Mouse (Mus musculus): ENCODE results near the gene Nme7.

Nme7 gene

DNA sequence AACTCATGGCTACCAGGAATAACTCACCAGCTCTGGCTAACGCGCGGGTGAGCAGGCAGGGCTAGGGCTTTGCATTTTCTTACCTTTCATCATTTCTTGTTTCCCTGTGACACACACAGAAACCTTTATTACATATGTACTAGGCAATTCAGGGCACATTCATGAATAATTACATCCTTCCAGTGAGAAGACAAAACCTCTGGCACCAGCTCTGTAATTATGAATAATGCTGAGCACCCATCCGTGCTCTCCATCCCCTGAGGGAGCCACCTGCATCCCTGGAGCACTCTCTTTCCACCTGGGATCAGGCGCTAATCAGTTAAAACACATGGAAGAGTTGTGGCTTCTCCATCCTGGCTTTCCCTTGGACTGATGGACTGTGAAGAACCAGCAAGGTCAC, at the start of gene Nme7:
Gene Nme7 (plus strand): TSS at position 301 of the 400 bp plus-strand sequence.
- DNase-seq, result no peak

DNA sequence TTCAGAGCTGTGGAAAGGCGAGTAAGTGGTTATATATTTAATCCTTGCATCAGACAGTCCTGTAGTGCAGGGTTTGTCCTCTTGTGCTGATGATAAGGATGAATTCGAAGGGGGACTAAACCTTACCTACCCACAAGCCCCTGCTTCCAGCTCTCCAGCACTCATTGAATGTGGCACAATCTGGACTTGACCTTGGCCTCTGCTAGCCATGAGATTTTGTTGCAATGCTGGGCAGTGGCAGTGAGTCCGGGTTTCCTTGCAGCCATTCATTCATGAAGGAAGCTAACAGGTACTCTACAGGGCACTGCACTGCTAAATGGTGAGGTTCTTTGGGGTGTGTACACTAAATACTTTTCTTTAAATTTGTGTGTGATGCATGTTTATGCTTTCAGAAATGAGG, 49.1 kb upstream of the Nme7 start:
- no peak for DNase-seq

DNA sequence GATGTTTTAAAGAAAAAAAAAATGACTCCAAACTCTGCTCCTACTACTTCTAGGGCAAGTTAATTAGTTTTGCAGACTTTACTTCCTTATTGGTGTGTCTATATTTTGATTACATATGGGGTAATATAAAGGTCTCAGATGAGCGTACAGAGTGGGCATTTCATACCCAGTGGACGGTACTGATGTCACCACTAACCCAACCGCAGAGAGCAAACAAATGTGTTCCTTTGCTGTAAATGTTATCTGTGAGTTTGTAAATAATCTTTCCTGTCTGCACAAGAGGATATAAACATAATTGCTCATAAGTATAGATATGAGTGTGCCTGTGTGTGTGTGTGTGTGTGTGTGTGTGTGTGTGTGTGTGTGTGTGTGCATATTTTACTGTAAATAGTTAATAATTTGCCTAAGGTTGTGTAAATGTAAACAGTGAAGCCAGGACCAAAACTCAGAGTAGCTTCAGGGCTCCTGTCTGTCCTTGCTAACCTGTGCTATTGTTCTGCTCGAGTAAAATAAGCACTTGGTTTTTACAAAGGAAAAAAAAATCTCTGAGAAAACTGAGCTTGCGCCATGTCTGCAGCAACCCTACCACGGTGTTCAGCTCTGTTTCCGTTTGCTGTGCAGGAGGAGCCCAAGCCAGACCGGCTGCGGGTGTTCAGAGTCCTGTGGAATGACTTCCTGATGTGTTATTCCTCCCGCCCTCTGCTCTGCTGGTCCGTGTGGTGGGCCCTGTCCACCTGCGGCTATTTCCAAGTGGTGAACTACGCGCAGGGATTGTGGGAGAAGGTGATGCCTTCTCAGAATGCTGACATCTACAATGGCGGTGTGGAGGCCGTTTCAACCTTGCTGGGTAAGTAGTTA, 43.5 kb upstream of the Nme7 start:
- no peak for DNase-seq

DNA sequence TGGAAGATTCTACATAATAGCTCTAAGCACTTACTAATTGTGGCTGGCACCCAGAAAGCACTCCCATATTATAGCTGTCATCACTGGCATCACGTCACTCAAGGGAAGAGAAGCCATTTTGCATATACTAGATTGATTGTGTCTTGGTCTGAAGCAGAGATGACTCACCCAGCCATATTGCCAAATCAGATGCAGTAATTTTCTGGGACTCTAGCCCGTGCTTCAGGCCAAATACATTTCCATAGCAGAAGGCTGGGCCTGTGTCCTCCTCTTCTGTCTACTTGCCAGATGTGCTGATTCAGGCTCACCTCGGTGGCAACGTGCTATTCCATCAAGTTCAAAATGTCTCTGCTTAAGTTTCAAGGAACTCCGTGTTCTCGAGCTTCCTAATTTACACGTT, 42.4 kb upstream of the Nme7 start:
- DNase-seq, result no peak

DNA sequence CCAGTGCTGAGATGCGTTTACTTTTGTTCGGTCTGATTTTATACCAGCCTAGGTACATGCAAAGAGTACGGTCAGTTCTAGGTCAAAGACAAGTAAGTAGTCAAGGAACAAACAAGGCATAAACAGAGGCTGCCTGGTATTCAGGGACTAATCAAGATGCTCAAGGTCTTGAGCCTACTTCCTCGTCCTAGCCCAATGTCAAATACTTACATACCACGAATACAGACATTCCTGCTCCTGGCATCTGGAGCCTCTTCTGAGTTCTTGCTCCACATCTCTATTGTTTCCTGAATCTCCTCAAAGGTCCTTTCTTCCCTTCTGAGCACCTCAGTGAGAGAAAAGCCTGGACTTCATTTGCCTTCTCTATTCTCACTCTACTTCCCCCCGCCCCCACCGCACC, 33.0 kb upstream of the Nme7 start:
- no peak for DNase-seq

DNA sequence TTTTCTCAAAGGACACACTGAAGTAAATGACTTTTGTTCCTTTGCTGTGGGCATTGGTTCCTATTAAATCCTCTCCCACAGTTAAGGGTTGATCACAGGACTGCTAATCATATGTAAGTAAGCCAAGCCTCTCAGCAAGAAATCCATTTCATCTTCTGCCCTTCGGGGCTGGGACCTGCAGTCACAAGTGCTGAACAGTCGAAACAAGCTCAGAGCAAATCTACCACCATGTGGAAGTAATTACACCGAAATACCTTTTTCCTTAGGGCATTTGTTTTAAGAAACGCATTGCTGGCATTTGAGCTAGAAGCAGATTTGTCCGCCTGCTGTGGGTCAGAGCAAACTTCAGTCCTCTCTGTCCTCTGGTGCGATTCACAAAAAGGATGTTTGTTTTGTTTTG, 30.3 kb upstream of the Nme7 start:
- DNase-seq, result no peak

DNA sequence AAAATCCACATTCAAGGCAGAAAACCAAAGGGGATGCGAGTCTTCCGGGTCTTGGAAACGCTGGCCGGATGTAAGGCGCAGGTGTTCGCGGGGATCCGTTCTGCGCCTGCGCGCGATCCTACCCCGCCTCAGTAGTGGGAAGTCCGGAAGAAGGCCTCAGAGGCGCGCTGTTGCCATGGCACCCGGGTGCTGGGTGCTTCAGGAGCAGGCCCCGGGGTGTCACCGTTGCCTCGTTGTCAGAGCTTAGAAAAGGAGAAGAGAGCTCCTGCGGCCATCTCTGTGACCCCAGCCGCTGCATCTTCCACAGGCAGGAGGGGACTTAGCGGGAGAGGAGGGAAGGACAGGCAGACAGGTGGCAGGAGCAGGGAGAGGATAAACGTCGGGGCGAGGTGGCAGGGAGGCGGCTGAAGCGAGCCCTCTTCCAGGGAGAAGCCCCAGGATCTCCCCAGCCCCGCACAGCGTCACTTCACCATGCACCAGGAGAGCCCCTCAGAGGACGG, 28.4 kb upstream of the Nme7 start, which contains the start of gene Ccdc181:
Gene Ccdc181 (plus strand): TSS at position 131 of the 500 bp plus-strand sequence.
- DNase-seq, result peak; percentile 96

DNA sequence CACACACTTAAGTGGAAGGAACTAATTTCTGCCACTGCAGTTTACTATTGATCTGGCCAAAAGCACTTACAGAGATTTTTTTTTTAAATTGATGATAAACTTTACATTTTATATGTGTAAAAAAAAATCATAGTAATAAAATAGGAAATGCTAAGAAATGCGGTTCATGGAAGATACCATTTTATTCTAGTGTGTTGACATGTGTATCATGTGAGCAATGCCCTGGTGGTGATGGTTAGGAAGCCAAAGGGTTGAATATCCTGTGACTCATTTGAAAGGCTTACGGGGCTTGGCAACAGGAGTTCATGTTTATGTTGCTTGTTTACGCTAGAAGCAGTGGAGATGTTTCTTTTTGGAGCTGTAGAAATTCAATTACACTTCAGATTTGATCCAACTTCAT, 27.4 kb upstream of the Nme7 start:
- no peak for DNase-seq

DNA sequence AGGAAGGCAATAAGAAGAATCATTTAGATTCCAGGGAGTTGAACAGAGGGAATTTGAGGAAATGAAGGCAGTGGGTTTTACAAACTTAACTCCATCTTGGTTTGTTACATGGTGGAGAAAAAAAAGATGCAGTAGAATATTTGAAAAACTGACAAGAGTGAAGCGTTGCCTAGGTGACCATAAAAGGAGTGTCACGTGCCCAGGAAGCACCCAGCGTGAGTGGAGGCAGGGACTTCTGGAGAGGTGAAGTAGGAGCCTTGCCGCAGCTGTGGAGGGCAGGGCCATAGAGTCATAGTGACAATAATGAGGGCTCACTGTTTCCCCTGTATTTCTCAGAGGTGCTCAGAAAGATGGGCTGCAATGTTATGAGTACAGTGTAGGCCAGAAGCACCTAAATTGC, 24.6 kb upstream of the Nme7 start:
- DNase-seq, result no peak

DNA sequence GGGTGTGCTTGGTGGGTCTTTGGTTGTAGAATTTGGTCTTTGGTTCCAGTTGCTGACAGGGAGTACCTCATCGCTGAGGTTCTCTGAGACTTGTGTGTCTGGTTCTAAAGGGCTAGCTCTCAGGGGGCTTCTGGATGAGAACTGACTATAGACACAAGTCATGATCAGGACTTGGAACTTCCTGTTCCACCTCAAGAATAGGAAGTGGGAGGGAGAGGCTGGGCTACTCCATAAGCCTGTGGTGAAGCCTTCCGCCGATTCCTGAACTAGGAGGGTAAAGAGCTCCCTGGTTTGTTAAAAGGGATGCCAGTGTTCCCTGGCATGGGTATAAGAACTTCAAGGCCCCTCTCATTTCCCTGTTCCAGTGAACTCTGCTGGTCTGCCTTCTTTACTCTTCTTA, 19.9 kb upstream of the Nme7 start:
- DNase-seq, result no peak

DNA sequence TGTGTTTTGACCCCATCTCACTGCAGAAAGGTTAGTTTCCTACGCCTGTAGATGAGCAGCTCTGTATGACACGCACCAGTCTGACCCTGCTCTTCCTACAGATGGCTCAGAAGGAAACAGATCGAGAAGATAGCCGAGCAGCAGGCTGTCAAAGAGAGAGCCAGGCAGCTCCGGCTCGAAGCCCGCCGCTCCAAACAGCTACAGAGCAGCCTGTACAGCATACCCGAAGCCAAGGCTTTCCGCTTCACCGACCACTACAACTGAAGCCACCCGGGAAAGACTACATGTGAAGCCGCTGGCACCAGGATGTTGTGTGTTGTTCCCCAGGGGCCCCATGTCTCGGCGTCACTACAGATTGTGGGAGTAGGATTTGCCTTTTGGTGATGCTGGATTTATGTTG, 16.5 kb upstream of the Nme7 start:
- DNase-seq, result no peak

DNA sequence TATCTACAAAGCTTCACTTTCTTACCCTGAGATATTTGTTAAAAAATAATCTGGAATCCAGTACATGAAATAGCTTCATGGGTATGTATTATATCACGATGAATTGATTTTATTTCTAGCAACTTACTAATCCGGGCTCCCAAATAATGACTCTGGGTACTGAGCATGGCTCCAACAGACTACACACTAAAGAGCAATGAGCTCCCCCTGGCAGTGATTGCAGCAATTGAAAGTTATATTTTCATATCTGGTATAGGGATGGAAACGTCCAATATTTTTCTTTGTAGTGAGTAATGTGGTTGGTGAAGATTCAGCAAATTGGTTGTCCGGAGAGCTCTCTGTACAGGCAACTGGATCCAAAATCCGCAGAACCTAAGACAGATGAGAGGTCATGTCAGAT, 11.9 kb upstream of the Nme7 start:
- DNase-seq, result no peak

DNA sequence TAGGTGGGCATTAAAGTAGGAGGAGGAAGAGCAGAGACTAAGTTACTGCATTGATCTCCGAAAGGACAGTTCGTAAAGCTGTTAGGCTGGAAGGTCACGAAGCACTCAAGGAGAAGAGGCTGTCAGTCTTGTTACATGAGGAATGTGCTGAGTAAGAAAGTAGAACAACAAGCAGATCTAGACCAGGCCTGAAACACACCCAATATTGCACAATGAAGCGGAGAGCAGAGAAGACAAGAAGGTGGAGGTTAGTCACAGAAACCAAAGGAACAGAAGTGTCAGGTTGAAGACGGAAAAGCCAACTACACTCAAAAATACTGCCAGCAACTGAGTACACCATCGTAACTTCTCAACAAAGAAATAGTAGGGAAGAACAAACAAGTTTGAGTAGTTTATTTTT, 9.8 kb upstream of the Nme7 start:
- DNase-seq, result no peak

DNA sequence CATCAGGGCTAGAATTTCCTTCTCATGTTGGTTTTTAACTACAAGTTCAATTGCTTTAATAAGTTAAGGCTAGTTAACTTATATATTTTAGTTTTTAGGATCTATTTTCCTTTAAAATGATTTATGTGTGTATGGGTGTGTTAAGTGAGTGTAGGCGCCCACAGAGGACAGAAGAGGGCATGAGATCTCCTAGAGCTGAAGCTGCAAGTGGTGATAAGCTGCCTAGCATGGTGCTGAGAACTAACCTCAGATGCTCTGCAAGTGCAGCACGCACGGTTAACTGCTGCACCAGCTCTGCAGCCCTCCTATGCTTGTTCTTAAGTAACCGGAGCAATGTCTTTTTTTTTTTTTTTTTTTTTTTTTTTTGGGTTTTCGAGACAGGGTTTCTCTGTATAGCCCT, 7.4 kb upstream of the Nme7 start:
- no peak for DNase-seq

DNA sequence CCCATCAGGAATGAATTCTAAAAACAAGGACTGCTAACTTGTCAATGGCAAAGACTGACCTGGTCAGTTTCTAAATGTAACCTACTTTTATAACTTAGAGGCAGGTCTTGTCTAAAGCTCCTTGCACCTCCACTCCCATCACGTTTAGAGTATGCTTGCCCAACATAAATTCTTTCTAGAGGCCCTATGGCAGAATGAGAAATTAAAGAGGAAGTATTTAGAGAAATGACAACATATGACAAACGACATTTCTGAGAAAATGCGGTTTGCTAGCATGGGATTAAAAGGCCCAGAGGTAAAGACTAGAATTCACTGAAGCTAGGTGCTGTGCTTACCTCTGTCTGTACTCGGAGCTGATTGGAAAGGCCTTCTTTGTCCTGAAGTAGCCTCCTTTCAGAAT, 2.0 kb upstream of the Nme7 start:
- DNase-seq, result no peak

DNA sequence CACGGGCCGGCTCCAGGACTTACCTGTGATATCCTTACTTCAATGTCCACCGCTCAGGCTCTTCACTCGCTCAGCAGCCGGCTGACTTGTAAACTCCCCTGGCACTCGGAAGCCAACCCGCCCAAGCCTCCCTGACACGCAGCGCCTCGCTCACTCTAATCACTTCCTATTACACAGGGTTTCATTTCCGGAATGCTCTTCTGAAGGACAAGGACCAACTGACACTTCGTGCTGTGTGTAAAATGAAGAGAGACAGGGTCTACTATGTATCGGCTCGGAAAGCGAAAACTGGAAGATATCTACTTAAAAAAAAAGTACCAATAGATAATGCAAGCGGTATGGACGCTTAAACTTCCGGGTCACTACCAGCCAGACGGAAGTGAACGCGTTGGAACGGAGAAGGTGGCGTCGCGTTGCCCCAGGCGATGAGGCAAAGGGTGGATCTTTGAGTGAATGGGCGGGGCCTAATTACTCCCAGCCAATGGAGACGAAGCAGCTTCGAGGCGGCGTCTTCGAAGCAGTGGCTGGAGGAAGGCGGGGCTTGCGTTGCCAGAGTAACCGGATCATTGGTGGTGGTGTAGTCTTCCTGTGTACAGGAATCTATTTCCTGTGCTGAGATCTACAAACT, 3.3 kb downstream of the Nme7 start, which contains the start of gene Blzf1:
Gene Blzf1 (minus strand): TSS at position 366 of the 628 bp plus-strand sequence.
- DNase-seq, result peak; percentile 98

DNA sequence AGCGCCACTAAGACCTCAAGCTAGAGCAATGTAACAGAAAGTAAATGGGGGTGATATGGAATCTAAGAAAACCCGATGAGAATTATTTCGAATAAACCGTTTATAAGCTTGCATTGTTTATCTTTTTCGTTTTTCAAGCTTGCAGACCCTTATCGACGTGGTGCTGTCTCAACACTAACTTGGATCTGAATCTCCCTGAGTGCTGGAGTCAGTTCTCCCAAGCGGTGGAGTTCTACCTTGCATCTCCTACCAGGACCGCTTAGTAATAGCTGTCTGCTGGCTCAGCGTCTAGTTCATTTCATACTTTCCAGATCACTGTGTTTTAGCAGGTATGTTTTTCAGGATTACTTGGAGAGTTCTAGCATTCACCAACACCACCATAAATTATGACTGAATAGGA, 4.0 kb downstream of the Nme7 start:
- no peak for DNase-seq

DNA sequence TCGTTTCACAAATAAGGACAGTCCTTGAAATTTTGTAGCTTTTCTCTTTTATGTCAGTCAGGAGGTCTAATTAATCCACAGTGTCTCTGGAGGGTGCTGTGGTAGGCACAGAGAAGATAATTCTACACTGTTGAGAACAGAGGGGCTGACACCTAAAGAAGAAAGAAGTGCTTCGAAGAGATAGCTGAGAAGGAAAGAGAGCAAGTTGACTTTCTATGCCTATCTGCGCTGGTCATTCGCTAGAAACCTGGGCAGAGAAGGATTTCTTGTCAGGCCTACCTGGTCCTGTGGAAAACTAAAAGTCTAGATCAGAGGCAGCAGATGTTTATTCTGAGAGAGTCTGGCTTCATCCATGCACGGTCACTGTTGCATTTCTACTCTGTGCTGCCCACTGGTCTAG, 10.2 kb downstream of the Nme7 start:
- DNase-seq, result no peak

DNA sequence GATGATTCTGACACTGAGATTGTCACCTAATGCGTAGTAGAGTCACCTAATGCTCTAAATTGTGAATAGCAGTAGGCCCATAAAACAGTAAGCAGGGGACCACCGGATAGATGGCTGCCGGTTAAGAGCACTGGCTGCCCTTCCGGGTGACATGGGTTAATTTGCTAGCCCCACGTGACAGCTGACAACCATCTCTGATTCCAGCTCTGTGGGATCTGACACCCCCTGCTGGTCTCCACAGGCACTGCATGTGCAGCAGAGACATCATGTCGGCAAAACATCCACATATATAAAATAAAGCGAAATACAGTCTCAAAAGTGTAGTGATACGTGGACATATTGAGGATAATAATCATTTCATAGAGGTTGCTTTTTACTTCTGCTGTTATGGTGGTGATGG, 11.3 kb downstream of the Nme7 start:
- peak; percentile 49 for DNase-seq

DNA sequence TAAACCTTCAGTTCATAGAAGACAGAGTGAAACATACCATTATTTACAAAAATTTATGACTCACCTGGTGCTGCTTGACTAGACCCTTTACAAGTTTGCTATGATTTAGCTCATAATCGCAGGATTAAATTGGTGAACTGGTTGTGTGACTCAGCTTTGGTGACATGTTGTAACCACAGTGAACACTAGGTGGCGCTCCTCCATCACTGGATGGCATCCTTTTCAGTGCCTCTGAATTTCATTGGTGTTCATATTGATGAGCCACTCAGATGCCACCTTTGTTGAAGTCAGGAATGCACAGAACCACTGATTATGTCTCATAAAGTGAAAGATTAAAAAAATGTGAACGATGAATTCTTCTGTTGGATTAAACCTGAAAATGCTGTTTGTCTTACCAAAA, 12.8 kb downstream of the Nme7 start:
- DNase-seq, result peak; percentile 77

DNA sequence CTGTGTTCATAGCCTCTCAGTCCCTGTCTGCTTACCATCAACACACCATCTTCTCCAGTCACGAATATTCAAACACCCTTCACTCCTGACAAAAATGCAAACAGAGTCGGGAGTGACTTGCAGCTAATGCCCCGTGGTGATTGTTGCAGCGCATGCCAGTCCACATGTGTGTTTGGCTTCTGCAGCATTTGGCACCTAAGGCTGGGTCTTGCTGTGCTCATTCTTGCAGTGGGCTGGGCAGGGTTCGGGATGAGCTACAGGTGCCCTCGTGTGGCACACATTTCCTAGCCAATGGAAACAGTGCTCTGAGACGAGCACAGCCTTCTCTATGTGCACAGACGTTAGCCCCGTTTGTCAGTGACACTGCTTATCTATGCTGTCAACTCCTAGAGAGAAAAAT, 13.3 kb downstream of the Nme7 start:
- no peak for DNase-seq

DNA sequence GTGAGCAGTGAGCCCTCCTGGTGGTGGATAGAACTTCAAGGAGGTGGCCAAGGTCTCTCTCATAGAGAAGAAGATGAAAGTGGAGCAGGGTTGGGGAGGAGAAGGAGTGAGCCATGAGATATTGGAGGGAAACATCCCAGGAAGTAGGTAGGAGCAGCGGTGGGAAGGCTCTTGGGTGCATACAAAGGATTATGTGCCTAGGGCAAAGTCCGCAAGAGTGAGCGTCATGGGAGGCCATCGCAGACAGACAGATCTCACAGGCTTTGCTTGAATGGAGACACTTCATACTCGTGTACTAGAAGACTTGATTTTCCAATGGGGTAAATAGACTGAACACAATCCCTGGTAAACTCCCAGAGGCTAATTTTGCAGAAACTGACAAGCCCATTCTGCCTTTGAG, 14.6 kb downstream of the Nme7 start:
- no peak for DNase-seq

DNA sequence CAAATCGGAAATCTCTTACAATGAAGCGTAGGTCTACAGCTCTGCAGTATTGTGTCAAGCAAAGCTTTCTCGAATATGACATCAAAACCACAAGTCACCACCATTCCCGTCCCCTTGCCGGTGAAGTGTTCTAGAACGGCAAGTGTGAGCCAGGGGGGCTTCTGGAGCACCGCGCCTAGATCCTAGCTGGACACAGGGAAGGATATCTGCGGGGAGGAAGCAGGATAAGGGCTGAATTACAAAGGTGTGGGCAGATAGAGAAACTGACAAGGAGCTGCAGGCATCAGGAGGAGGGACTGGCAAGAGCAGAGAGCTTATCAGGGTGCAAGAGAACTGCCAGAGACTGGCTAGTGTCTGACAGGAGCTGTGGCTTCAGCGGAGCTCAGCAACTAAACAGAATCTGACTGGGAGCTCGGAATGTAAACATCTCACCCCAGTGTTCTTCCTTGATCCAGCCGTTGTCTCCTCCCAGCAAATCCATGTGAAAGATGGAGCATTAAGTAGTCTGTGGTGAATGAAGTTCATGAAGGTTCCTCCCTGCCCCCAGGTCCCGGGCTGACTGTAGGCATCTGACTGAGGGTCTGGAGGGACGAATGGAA, 15.7 kb downstream of the Nme7 start:
- peak; percentile 29 for DNase-seq

DNA sequence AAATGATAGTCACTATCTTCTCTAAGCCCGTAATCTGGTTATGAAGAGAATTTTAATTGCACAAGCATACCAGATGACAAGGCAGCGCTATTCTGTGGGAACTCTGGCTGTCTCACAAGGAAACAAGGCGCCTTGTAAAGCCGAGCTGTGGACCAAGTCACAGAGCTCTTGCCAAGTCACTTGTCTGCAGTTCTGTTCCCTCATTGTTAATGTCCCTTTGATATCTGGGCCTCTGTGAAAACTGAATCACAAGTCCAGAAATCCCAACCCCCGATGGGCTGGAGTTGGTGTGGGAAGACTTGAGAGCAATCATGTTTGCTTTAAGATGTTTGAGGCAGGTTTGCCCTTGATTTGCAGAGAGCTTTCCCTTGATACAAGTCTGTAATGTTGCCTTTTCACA, 16.8 kb downstream of the Nme7 start:
- no peak for DNase-seq

All from liver (tissue).